Mouse (Mus musculus) 416B (cell line): ENCODE measurements around the gene Zcchc13.
A peak's percentile ranks its signal among the peaks of the same experiment; 100 is the strongest.

Source experiments
- DNase-seq: peaks from one replicate; pipeline ENCODE4 v3.0.0; 2011; ENCODE audit warnings: low read depth

Zcchc13 gene

GRCm38 (mm10) chrX:103644301-103644700 lies 13.9 kb downstream of the Zcchc13 start:
- no peak for DNase-seq

DNA sequence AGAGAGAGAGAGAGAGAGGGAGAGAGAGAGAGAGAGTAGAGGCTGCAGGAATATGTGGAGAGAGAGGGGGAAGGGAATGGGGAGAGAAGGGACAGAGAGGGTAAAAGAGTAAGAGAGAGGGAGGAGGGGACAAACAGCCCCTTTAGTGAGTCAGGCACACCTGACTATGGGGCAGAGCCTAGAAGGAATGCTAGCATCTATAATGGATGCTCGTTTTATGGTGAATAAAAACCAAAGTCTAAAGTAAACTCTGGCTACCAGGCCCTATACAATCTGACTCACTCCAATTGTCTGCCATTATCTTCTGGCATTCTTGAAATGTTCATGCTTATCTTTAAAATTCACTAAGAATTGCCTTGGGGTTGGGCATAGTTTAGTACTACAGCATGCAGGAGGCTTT lies 21.7 kb downstream of the Zcchc13 start:
- DNase-seq, result no peak

DNA sequence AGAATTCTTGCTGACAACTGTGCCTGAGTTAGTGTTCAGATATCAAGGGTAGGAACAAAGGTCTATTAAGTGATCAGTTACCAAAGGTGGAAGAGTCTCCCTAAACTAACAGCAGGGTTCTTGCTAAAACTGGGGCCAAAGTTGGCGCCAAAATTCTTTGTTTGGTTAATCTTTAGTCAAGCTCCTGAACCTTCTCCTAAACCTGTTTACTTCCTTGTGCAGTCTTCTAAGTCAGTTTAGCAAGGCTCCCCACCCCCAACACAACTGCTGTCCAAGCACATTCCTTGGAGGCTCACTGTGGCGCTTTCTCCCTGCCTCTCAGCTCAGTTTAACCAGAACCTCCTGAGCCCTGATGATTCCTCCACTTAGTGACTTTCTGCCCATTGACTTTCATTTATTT lies 22.6 kb downstream of the Zcchc13 start:
- no peak for DNase-seq

DNA sequence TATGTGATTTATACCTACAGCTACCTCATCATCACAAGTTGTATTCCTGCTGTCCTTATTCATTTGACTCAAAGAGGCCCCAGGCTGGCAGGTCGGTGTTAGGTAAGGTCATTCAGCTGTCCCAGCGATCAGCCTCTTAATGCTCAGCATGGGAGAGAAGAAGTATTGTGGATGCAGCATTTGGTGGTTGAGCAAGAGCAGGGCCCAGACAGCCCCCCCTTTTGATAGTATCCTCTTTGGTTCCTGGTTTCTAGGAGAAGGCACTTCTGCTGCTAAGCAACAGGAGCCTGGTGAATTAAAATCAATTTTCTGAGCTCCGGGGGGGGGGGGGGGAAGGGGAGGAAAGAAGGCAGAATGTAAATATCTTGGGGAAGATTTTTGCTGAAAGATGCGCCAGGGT lies 28.6 kb downstream of the Zcchc13 start:
- no peak for DNase-seq

GRCm38 (mm10) chrX:103664445-103664844 lies 34.1 kb downstream of the Zcchc13 start:
- DNase-seq, result peak; percentile 17

- DNase-seq, result no peak
Observed at GRCm38 (mm10) chrX:103670245-103670644, 39.9 kb downstream of the Zcchc13 start.

DNA sequence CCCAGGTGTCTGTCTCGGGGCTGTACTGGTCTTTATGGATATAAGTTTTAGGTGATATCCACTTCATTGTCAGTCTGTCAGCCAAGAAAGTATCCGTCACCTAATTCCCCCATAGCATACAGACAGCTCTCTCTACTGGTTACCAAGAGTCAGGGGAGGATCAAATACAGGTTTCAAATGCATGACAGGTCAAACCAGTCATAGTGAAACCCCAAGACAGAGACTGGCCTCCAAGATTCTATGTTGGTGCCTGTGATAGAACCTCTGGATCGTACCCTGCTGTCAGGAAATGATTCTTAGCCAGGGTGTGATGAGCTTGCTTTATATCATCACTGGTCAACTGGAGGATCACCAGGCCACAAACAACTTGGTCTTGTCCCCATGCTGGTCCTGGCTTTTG lies 43.4 kb downstream of the Zcchc13 start:
- DNase-seq, result no peak

GRCm38 (mm10) chrX:103674674-103675073 lies 44.3 kb downstream of the Zcchc13 start:
- peak; percentile 55 for DNase-seq
